Comparison of ENCODE assay signal across 19 mouse cellular contexts in genomic region chr5:96878851-96879540, GRCm38 (mm10).
A peak's percentile ranks its signal among the peaks of the same experiment; 100 is the strongest.
DNase-seq lines count a peak whose midpoint lies in the region; ATAC-seq lines count a peak whose summit lies in the region.
"Had no signal": no experiment of that assay in that cellular context is flagged by ENCODE, and none has a peak within 500 bp of the region (broad histone marks: within the 10 kb centered on the region; RNA-seq: fewer than 3 reads in every experiment).

No protein-coding gene starts in this region.

- no peaks in the 10 kb centered on the region for H3K36me3 ChIP-seq in forebrain, embryonic 12.5 days (replicated peaks)
- H3K36me3 ChIP-seq: embryonic facial prominence, embryonic 12.5 days; lung, embryonic 15.5 days; midbrain, embryonic 13.5 days had no signal

- no peak overlapping the region for H3K4me2 ChIP-seq in forebrain, embryonic 12.5 days
- H3K4me2 ChIP-seq: embryonic facial prominence, embryonic 12.5 days; lung, embryonic 15.5 days; midbrain, embryonic 13.5 days had no signal

- no peak overlapping the region for H3K9ac ChIP-seq in forebrain, embryonic 12.5 days
- H3K9ac ChIP-seq: embryonic facial prominence, embryonic 12.5 days; lung, embryonic 15.5 days; midbrain, embryonic 13.5 days had no signal

- 92% methylated on average over 11 of the region's 11 CpGs for WGBS in forebrain, embryonic 12.5 days

- ATAC-seq in activated CD4-positive, CD25-positive, alpha-beta regulatory T cell, adult 4 months = peak; percentile 85
- ATAC-seq in megakaryocyte, adult 5-6 weeks (ENCODE audit: poor library complexity, severe bottlenecking) = peak; percentile 33
- no peak for ATAC-seq in forebrain, embryonic 12.5 days (ENCODE audit: low FRiP score)
- ATAC-seq: forebrain, embryonic 16.5 days; hindbrain, embryonic 16.5 days; midbrain, embryonic 13.5 days had no signal

- no peaks in the 10 kb centered on the region for H3K4me1 ChIP-seq in forebrain, embryonic 12.5 days
- H3K4me1 ChIP-seq: embryonic facial prominence, embryonic 12.5 days; lung, embryonic 15.5 days; midbrain, embryonic 13.5 days had no signal

- DNase-seq in CD4-positive, CD25-positive, alpha-beta regulatory T cell, adult 2 months (ENCODE audit: low read depth, low spot score) = peak; percentile 68
- peak; percentile 11 to 16 for DNase-seq in thymus, postnatal 10 days (ENCODE audit: low spot score in 2 of 2)
- no peak for DNase-seq in cerebellum, adult 9-10 months
- no peak for DNase-seq in right cerebral cortex, postnatal 10 days (ENCODE audit: low spot score in 2 of 2)
- DNase-seq in layer of hippocampus, adult 9-11 months = no peak
- DNase-seq: cerebellum, adult 9-11 months; kidney, adult 11 months; layer of hippocampus, postnatal 36 days had no signal

- H3K27me3 ChIP-seq in forebrain, embryonic 12.5 days = no peaks in the 10 kb centered on the region
- H3K27me3 ChIP-seq: CH12.LX; embryonic facial prominence, embryonic 12.5 days; lung, embryonic 15.5 days; midbrain, embryonic 13.5 days had no signal

- H3K9me3 ChIP-seq in forebrain, embryonic 12.5 days = peaks cover 5% of the 10 kb centered on the region; the same call in 1 of the 2 replicates
- H3K9me3 ChIP-seq: lung, embryonic 15.5 days had no signal

- H3K4me3 ChIP-seq in forebrain, embryonic 12.5 days (replicated peaks) = no peak overlapping the region
- H3K4me3 ChIP-seq: embryonic facial prominence, embryonic 12.5 days; erythroblast, embryonic 14.5 days; lung, embryonic 15.5 days; midbrain, embryonic 13.5 days had no signal

- no peak overlapping the region for H3K27ac ChIP-seq in forebrain, embryonic 12.5 days
- H3K27ac ChIP-seq: embryonic facial prominence, embryonic 12.5 days; kidney, postnatal 0 days; lung, embryonic 15.5 days; midbrain, embryonic 13.5 days had no signal

Comparison
In these comparisons a context has a peak if more than half of its experiments do, and no peak if none do; other contexts are left out.
1. DNase-seq: peak in CD4-positive, CD25-positive, alpha-beta regulatory T cell, adult 2 months (single experiment) and thymus, postnatal 10 days (2 of 2); none in cerebellum, adult 9-10 months (single experiment), right cerebral cortex, postnatal 10 days (0 of 2) and layer of hippocampus, adult 9-11 months (single experiment).